Mouse (Mus musculus): ENCODE results near the gene Fbxw21.

Fbxw21 gene

DNA sequence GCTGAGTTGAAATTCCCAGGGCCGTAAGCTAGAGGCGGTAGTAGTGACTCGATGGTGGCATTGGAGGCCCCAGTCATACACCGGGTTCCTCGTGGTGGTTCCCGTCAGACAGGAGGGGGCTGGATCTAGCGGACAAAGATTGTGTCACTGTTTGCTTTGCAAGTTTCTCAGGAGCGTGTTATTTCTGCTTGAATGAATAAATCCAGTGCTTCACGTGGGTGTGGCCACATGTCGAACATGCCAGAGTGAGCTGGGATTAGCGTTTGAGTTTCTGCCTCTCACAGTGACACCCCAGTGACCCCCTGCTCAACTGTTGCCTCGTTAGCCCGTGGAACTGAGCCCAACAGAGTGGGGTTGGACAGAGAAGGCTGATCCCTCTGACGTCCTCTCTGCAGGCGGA lies 71.4 kb downstream of the Fbxw21 start:
- DNase-seq (ENCODE audit: low read depth, low spot score), result no peak
